Mouse (Mus musculus): ENCODE data around the gene Dld.

The Dld gene

DNA sequence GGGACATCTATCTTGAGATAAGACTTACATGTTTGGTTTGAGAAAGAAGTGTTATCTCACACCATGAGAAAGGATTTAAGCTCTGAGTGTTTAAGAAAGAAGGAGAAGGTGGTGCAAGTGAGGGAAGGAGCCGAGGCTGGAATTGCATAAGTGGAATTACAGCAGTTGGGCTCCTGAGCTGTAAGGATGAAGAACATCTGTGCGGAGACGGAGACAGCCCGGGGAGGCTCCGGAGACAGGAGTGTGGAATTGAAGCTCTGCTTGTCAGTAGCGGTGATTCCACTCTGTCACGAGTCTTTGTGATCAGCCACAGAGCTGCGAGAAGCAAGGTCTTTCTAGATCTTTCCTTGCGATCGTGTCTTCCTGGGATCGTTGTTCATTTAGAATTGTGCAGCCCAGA, 56.3 kb downstream of the Dld start:
- no peak for DNase-seq (ENCODE audit: low read depth, low spot score)

DNA sequence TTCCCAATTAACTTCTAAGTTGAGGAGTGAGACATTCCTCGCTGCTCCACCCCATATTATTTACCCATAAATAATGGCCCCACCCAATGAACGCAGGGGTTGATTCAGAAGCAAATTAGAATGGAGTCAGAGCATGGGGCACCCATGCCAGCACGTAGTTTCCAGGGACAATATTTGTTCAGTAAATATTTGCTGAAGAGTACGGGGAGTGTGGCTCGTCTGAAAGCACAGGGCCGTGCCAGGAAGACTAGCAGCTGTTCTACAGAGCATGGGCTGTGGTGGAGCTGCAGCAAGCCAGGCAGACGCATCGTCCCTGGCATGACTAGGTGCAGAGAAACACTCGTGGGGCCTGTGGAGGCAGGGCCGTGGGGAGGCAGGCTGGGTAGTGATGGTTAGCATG, 56.7 kb downstream of the Dld start:
- DNase-seq (ENCODE audit: low read depth, low spot score) = no peak

- no peak for DNase-seq (ENCODE audit: low read depth, low spot score)
Measured at GRCm38 (mm10) chr12:31293361-31294142, 57.7 kb downstream of the Dld start.

DNA sequence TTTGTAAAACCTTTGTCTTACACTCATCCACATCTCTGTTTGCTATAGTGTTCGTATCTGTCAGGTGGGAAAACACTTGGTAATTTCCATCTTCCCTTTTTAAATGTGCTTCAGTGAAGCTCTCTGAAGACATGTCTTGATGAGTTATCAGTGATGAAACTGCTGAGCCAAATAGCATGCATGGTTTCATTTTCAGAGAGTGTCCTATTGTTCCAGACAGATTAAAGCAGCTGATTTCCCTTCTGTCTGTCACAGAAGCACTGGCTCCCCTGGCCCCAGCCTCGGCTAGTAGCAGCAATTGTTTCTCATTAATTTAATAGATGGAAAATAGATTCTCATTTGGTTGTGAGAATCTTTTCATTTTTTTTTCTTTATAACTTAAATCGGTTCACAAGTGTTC, 60.3 kb downstream of the Dld start:
- DNase-seq (ENCODE audit: low read depth, low spot score) = no peak

DNA sequence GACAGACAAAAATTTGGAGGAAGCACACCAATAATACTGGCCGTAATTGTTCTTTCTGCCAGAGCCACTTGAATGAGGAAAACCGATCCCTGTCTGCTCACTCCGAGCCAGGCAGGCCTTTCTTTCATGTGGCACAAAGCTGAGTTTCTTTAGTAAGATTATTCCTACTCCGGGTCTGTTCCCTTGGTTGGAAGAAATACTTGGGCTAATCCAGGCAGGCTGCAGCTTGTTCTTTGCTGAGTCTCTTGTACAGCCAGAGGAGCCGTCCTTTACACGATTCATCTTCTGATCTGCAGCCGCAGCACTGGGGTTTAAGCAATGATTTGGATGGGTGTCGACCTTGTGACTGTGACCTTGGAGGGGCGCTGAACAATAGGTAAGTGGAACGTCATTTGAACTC, 62.2 kb downstream of the Dld start:
- no peak for DNase-seq (ENCODE audit: low read depth, low spot score)

- no peak for DNase-seq (ENCODE audit: low read depth, low spot score)
Measured at GRCm38 (mm10) chr12:31283617-31284136, 67.6 kb downstream of the Dld start.

- no peak for DNase-seq (ENCODE audit: low read depth, low spot score)
Measured at GRCm38 (mm10) chr12:31283131-31283530, 68.1 kb downstream of the Dld start.

- no peak for DNase-seq (ENCODE audit: low read depth, low spot score)
Measured at GRCm38 (mm10) chr12:31282241-31282640, 69.0 kb downstream of the Dld start.
